Mouse (Mus musculus): Measurements from ENCODE around the gene Lrrc25. TPM values are rescaled to one million over a fixed set of nuclear protein-coding genes. Genes with fewer than 3 reads are reported as not detected.
A peak's percentile ranks its signal among the peaks of the same experiment; 100 is the strongest.

Lrrc25 gene
- polyA plus RNA-seq, 2 experiments = 3.2 to 3.5 TPM

DNA sequence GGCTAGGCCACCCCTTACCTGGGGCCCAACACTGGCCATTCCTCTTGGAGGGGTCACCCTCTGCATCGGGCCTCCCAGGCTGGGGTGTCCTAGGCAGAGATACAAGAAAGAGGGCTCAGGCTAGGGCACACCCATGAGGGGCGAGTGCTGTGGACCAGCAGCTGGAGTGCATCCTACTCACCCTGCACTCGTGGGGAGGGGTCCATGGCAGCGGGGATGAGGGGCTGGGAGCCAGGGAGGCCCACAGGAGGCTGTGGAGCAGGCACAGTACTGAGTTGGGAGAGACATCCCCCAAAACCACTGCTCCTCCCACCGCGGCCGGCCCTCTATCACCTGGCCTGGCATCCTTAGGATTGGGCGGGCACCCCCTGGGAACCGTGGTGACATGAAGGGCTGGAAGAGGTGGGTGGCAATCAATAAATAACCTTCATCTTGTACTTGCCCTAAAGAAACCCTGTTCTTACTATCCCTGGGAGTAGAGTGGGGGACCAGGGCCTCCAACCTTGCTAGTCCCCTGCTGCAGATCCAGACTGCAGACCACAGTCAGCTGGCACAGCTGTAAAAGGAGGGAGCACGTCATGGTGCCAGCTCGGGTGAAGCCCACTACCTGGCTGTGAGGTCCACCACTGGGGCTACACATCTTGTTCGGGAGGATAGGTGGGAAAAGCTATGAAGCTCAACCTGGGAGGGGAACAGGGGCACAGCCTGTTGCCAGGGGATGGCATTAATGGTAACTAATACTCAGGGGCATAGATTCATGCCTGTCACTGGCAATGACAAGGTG is 16.3 kb upstream of the Lrrc25 start:
- DNase-seq (ENCODE audit: low spot score) (no peak), ATAC-seq (ENCODE audit: low FRiP score, low read depth) (no peak)
- H3K9ac ChIP-seq (ENCODE audit: low read depth, low read length, severe bottlenecking) = no peak overlapping the region
- H3K4me2 ChIP-seq (replicated peaks; ENCODE audit: low read depth, low read length, severe bottlenecking) = no peak overlapping the region
- peaks cover 26% of the 10 kb centered on the region for H3K36me3 ChIP-seq (ENCODE audit: control insufficient read depth, insufficient read depth, low read length)
- H3K27me3 ChIP-seq (ENCODE audit: control insufficient read depth, insufficient read depth, low read length) = no peaks in the 10 kb centered on the region
- no peaks in the 10 kb centered on the region for H3K9me3 ChIP-seq (ENCODE audit: control insufficient read depth, low read length)
- H3K4me3 ChIP-seq (replicated peaks; ENCODE audit: low read length) = no peak overlapping the region
- H3K4me1 ChIP-seq (ENCODE audit: control insufficient read depth, insufficient read depth, low read length) = peaks cover 38% of the 10 kb centered on the region
- TF ChIP-seq POLR2A (IDR thresholded peaks at IDR 0.05; ENCODE audit: borderline replicate concordance, extremely low read depth, insufficient read depth, insufficient read length) = no peak
- WGBS = 81% methylated on average over 12 of the region's 12 CpGs
- H3K27ac ChIP-seq (replicated peaks; ENCODE audit: low read depth, low read length) = 0 out of 2 replicates have a peak overlapping the region, but pooled peaks have one; percentile 13

GRCm38 (mm10) chr8:70600473-70601270 is 15.3 kb upstream of the Lrrc25 start:
- H3K27me3 ChIP-seq (ENCODE audit: control insufficient read depth, insufficient read depth, low read length) = no peaks in the 10 kb centered on the region
- peaks cover 34% of the 10 kb centered on the region for H3K4me1 ChIP-seq (ENCODE audit: control insufficient read depth, insufficient read depth, low read length)
- H3K27ac ChIP-seq (replicated peaks; ENCODE audit: low read depth, low read length) = 0 out of 2 replicates have a peak overlapping the region, but pooled peaks have one; percentile 2
- H3K36me3 ChIP-seq (ENCODE audit: control insufficient read depth, insufficient read depth, low read length) = peaks cover 23% of the 10 kb centered on the region
- 0 out of 2 replicates have a peak overlapping the region, but pooled peaks have one; percentile 21 for H3K9ac ChIP-seq (ENCODE audit: low read depth, low read length, severe bottlenecking)
- peak overlapping the region; percentile 43 for H3K4me2 ChIP-seq (replicated peaks; ENCODE audit: low read depth, low read length, severe bottlenecking)
- no peaks in the 10 kb centered on the region for H3K9me3 ChIP-seq (ENCODE audit: control insufficient read depth, low read length)
- no peak for TF ChIP-seq POLR2A (IDR thresholded peaks at IDR 0.05; ENCODE audit: borderline replicate concordance, extremely low read depth, insufficient read depth, insufficient read length)
- 34% methylated on average over 8 of the region's 10 CpGs for WGBS
- no peak for ATAC-seq (ENCODE audit: low FRiP score, low read depth)
- no peak for DNase-seq (ENCODE audit: low spot score)
- peak overlapping the region; percentile 20 for H3K4me3 ChIP-seq (replicated peaks; ENCODE audit: low read length)

DNA sequence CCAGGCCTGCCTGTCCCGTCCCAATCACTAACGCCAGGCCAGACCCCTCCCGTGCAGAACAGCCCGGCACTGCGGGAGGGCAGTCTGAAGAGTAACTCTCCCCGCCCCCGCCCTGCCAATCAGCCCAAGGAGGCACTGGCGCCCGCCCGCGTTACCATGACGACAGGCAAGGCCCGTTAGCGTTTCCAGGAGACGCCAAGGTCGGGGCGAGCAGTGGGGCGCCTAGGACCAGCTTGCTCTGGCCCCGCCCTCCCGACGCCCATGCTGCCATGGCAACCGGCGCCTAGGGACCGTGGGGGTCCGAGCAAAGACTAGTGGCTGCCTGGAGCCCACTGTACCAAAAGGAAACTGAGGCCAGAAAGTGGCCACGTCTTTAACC is 14.7 kb upstream of the Lrrc25 start:
- Histone ChIP-seq H3K4me2 (replicated peaks; ENCODE audit: low read depth, low read length, severe bottlenecking) (peak overlapping the region; percentile 43), H3K27ac (replicated peaks; ENCODE audit: low read depth, low read length) (0 out of 2 replicates have a peak overlapping the region, but pooled peaks have one; percentile 2), H3K36me3 (ENCODE audit: control insufficient read depth, insufficient read depth, low read length) (peaks cover 18% of the 10 kb centered on the region), H3K9me3 (ENCODE audit: control insufficient read depth, low read length) (no peaks in the 10 kb centered on the region), H3K4me3 (replicated peaks; ENCODE audit: low read length) (peak overlapping the region; percentile 20), H3K9ac (ENCODE audit: low read depth, low read length, severe bottlenecking) (peak overlapping the region; percentile 21; the same call in 1 of the 2 replicates), H3K4me1 (ENCODE audit: control insufficient read depth, insufficient read depth, low read length) (peaks cover 37% of the 10 kb centered on the region), H3K27me3 (ENCODE audit: control insufficient read depth, insufficient read depth, low read length) (no peaks in the 10 kb centered on the region)
- peak; percentile 76 for DNase-seq (ENCODE audit: low spot score)
- WGBS = 1% methylated on average over 23 of the region's 26 CpGs
- peak; percentile 21; the same call in 1 of the 2 replicates for ATAC-seq (ENCODE audit: low FRiP score, low read depth)
- TF ChIP-seq POLR2A (IDR thresholded peaks at IDR 0.05; ENCODE audit: borderline replicate concordance, extremely low read depth, insufficient read depth, insufficient read length) = no peak

GRCm38 (mm10) chr8:70602139-70602811 is 13.7 kb upstream of the Lrrc25 start:
- peaks cover 11% of the 10 kb centered on the region for H3K36me3 ChIP-seq (ENCODE audit: control insufficient read depth, insufficient read depth, low read length)
- H3K4me2 ChIP-seq (replicated peaks; ENCODE audit: low read depth, low read length, severe bottlenecking) = no peak overlapping the region
- 96% methylated on average over 13 of the region's 13 CpGs for WGBS
- no peak overlapping the region for H3K27ac ChIP-seq (replicated peaks; ENCODE audit: low read depth, low read length)
- no peaks in the 10 kb centered on the region for H3K27me3 ChIP-seq (ENCODE audit: control insufficient read depth, insufficient read depth, low read length)
- no peak for TF ChIP-seq POLR2A (IDR thresholded peaks at IDR 0.05; ENCODE audit: borderline replicate concordance, extremely low read depth, insufficient read depth, insufficient read length)
- H3K4me3 ChIP-seq (replicated peaks; ENCODE audit: low read length) = no peak overlapping the region
- peaks cover 41% of the 10 kb centered on the region for H3K4me1 ChIP-seq (ENCODE audit: control insufficient read depth, insufficient read depth, low read length)
- ATAC-seq (ENCODE audit: low FRiP score, low read depth) (no peak), DNase-seq (ENCODE audit: low spot score) (no peak)
- H3K9ac ChIP-seq (ENCODE audit: low read depth, low read length, severe bottlenecking) = no peak overlapping the region
- no peaks in the 10 kb centered on the region for H3K9me3 ChIP-seq (ENCODE audit: control insufficient read depth, low read length)

GRCm38 (mm10) chr8:70604558-70604957 is 11.4 kb upstream of the Lrrc25 start:
- Histone ChIP-seq H3K4me3 (replicated peaks; ENCODE audit: low read length) (no peak overlapping the region), H3K9me3 (ENCODE audit: control insufficient read depth, low read length) (no peaks in the 10 kb centered on the region), H3K36me3 (ENCODE audit: control insufficient read depth, insufficient read depth, low read length) (peaks cover 7% of the 10 kb centered on the region), H3K4me1 (ENCODE audit: control insufficient read depth, insufficient read depth, low read length) (peaks cover 35% of the 10 kb centered on the region), H3K27me3 (ENCODE audit: control insufficient read depth, insufficient read depth, low read length) (no peaks in the 10 kb centered on the region), H3K27ac (replicated peaks; ENCODE audit: low read depth, low read length) (no peak overlapping the region), H3K4me2 (replicated peaks; ENCODE audit: low read depth, low read length, severe bottlenecking) (no peak overlapping the region), H3K9ac (ENCODE audit: low read depth, low read length, severe bottlenecking) (no peak overlapping the region)
- no peak for TF ChIP-seq POLR2A (IDR thresholded peaks at IDR 0.05; ENCODE audit: borderline replicate concordance, extremely low read depth, insufficient read depth, insufficient read length)
- DNase-seq (ENCODE audit: low spot score) (no peak), ATAC-seq (ENCODE audit: low FRiP score, low read depth) (no peak)
- WGBS = 89% methylated on average over 7 of the region's 7 CpGs

Measured in limb, embryonic 14.5 days (tissue).